Mouse (Mus musculus): ENCODE data around the gene Bola2.

DNA sequence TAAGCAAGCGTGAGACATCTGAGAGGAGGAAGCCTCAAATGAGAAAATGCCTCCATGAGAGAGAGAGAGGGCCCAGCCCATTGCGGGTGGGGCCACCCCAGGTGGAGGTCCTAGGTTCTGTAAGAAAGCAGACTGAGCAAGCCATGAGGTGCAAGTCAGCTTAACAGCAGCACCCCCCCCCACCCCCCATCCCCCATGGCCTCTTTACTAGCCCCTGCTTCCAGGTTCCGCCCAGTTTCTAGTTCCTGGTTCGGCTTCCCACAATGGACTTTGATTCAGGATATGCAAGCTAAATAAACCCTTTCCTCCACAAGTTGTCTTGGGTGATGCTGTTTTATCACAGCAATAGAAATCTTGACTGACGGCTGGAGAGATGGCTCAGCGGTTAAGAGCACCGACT is 53.6 kb downstream of the Bola2 start:
- no peak for TF ChIP-seq POLR2A (IDR thresholded peaks at IDR 0.05; ENCODE audit: borderline replicate concordance, control insufficient read depth, low read depth, low read length)
- TF ChIP-seq CTCF (IDR thresholded peaks at IDR 0.05; ENCODE audit: control insufficient read depth, insufficient read depth, low read length), result no peak

Data from bone marrow, adult 2 months (tissue).